Mouse (Mus musculus) 3T3-L1 (cell line): ENCODE measurements at regions not wholly inside any gene's neighbourhood (a gene's known extent, or its start where the extent isn't known, plus 50 kb on each side); places are given as distances from the start of the nearest gene placed in this dataset.
A peak's percentile ranks its signal among the peaks of the same experiment; 100 is the strongest.

Experiments
- DNase-seq: peaks from one replicate; pipeline ENCODE4 v3.0.0-alpha.2; 2015; ENCODE audit warnings: low read depth, low spot score

DNA sequence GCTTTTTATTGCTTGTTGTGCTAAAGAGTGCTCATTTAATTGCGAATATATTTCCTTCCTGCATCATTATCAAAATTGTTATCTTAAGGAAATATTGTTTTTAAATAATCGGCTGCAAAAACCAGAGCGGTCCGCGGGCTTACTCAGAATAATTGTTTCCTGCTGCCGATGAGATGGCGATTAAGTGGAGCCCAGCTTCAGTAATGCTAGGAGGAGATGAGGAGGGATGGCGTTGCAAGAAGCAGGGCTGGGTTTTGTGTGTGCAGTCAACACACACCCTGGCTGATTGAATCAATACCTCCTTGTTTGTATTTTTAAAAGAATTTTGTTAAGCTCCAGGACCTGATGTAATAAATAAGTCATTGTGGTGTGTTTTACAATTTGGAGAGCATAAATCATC, 331.2 kb downstream of the Setd4 start:
- DNase-seq = no peak

- no peak for DNase-seq
Measured at GRCm38 (mm10) chr16:93272146-93272545, 331.7 kb downstream of the Setd4 start.

DNA sequence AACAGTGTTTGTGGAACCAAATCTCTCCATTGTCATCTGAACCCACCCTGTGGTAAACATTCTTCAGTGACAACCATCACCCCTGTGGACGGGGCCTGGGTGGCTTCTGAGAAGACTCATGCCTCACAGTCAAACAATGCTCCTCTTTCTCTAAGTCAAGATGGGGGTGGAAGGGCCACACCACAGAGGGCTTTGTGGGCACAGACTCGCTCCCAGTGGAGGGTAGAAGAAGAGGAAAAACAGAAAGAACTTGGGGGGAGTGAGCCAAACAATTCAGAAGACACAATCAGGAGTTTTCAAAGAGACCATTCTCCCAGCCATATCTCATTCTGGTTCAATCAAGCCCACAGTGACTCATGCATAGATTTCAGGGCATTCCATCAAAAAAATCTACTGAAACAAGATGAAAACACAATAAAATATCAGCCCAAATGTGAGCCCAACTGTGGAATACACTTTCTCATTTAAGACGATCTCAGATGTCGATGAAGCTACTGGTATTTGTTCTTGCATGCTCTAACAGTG, 339.7 kb downstream of the Setd4 start:
- DNase-seq = peak; percentile 70

DNA sequence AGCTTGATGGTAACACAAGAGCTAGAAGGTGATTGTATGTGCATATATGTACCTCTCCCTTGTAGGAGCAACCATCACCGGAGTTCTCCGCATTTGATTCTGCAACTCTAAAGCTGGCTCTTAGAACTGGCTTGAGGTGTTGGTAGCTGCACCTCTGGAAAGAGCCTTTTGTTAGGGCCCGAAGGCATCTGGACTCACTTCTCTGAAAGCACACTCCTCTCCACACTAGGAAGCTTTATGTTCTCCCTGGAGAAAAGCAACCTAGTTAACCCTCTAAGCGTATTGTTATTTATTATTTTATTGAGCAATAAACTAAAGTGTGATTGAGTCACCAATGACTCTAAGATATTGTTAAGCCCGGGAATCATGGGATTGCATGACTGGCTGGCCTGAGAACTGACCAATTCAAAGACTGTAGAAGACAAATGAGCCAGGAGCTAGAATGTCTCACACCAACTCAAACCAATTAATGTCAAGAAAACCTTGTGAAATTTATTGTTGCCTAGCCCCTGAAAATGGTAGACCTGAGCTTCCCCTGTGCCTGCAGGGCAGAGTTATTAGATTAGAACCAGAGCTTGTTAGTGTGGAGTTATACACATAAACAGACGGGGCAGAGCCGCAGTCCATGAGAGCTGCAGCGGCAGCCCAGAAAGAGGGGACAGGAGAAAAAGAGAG, 340.6 kb downstream of the Setd4 start:
- peak; percentile 17 for DNase-seq

DNA sequence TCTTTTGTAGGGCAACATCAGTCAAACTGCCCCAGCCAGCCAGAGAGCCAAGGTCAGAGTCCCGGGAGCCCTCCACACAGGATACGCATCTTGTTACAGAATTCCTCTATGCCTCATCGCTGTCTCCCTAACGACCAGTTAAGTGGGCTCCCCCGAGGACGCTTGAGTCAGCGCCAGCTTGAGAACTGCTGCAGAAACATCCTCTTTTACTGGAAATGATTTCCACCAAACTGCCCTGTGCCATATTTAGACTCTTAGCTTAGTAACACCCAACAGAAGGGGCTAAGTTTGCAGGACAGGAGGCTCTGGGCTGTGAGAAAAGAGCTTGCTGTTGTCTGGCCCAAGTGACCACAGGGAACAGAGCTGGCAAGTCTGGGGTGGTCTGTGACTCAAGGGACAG, 357.0 kb downstream of the Setd4 start:
- peak; percentile 87 for DNase-seq

- DNase-seq = no peak
Measured at GRCm38 (mm10) chr16:93245738-93246137, 358.1 kb downstream of the Setd4 start.

GRCm38 (mm10) chr16:93238898-93239297, 365.0 kb downstream of the Setd4 start:
- peak; percentile 21 for DNase-seq

GRCm38 (mm10) chr16:93238326-93238725, 365.5 kb downstream of the Setd4 start:
- peak; percentile 57 for DNase-seq

DNA sequence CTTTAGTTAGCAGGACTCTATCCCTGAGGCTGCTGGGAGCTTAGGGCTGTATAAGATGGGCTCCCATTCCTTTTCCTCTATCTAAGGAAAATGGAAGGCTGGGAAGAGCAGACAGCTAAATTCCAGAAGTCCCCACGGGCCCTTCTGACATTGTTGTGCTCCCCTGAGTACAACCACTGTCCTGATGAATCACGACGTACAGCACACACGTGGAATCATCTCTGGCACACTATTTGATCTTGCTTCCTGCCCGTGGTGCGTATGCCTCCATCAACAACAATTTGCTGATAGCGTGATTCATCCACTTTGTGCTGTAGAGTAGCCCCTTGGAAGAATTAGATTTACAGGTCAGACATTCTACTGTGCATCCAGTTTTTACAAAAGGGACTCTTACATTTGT, 378.2 kb downstream of the Setd4 start:
- peak; percentile 44 for DNase-seq

- DNase-seq = peak; percentile 16
Measured at GRCm38 (mm10) chr16:93225196-93225595, 378.7 kb downstream of the Setd4 start.

GRCm38 (mm10) chr16:93219731-93220130, 384.1 kb downstream of the Setd4 start:
- DNase-seq = no peak

DNA sequence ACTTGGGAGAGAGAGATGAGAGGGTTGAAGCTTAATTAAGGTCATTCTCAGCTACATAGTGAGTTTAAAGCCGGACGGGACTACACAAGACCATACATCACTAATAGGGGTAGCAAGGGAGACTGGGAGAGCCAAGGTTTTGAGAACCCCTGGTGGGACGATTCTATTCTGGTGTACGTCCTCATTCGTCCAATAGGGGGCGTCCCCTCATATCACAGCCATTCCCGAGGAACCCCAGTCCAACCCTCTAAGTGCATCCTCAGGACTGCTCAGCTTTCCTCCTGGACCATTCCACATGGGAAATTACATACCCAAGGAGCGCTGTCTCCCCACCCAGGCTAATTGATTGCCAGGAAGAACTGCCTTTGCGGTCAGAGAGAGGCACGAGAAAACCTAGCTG, 385.5 kb downstream of the Setd4 start:
- no peak for DNase-seq

DNA sequence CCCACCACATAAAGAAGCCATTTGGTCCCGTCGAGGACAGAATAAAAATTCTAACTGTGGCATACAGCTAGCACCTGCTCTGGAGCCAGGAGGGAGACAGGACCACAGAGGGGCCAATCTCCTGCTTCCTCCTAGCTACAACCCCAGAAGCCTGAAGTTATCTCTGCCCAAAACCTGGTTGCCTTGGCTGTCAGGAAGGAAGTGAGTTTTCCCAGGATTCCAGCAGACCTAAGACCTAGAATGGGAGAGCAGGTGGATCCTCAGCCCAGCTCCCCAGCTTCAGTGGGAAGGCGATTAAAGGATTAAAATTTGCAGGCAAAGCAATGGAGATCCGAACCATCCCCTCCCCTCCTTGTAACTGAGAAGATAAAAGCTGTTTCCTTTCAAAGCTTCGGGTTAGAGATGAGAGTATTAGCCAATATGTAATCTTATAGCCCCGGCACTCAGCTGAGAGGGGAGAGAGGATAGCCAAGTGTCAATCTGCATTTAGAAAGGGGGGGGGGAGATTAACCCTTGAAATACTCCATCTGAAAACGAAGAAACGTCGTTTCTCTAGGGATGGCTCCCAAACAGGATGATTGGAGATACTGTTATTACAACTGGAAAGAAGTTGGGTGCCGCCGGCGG, 386.1 kb downstream of the Setd4 start:
- no peak for DNase-seq

DNA sequence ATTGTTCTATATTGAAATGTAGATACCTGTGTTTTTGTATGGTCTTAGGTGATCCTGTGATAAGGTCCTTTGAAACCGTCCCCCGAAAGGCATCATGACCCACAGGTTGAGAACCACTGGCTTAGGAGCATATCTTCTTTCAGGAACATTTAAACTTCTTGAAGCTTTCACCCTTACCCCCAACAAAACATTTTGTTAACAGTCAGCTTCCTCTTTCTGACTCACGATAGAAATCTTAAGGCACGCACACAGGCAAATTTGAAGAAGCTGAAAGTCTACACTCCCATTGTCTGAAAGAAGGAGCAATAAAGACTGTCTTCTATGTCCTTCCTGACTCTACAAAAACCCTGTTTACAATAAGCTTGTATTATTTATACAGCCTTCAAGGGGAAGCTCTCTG, 388.2 kb downstream of the Setd4 start:
- DNase-seq = no peak

DNA sequence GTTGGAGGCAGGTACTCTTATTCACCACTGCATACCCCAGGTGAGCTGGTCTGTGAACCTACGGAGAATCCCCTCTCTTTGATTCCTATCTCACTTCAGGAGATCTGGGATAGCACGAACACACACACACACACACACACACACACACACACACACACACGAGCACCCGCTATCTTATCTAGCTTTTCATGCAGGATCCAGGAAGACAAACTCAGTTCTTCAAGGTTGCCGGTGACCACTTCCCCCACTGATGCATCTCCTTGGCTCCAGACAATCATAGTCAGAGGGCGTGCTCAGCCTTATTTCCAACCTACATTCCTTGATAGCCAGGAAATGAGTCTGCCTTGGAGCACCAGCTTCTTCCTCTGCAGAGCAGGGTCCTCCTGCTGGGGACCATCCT, 387.7 kb upstream of the Runx1 start:
- DNase-seq = no peak

DNA sequence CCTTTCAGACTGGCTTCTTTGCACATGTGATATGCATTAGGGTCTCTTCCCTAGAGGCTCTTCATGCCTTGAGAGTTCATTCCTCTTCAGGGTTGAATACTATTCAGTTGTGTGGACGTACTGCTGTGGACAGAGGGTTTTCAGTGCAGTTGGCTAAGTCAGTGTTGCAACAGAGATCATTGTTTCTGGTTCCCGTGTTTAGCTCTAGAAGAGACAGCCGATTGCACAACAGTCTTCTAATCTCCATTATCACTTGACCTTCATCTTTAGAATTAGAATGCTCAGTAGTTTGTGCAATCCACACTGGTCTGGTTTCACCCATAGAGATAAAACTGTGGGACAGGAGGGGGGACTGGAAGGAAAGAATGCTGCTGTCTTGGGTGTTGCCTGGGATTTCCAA, 381.7 kb upstream of the Runx1 start:
- no peak for DNase-seq

GRCm38 (mm10) chr16:93207217-93207616, 381.3 kb upstream of the Runx1 start:
- no peak for DNase-seq

DNA sequence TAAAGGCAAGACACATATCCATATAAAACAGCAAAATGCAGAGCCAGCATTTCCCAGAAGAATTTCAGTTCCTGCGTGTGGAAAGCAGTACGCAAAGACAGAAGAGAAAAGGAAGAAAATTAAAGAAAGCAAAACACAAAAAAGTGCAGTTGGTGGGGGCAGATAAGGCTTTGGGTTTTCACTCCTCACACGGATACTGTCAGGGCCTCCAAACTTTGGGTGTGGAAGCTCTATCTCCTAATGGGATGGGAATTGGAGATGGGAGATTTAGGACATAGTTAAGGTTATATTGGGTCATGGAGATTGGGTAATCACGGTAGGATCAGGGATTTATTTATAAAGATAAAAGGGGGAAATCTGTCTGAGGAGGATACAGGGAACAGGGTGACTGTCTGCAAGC, 380.4 kb upstream of the Runx1 start:
- DNase-seq = no peak

- DNase-seq = no peak
Measured at GRCm38 (mm10) chr16:93204601-93205000, 378.7 kb upstream of the Runx1 start.

DNA sequence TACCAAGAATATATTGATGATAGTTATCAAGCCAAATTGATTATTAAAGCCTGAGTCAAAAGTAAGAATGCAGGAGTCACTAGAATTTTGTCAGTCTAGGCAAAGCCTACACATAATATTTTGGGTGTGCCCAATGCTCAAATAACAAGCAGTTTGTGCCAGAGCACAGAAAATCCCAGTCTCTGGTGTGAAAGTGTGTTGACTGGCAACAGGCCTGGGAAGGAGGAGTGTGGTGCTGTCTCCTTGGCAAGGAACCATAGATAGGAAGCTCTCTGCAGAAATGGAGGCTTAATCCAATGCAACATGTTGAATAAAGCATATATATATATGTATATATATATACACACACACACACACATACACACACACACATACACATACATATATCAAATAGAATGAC, 376.6 kb upstream of the Runx1 start:
- DNase-seq = no peak

DNA sequence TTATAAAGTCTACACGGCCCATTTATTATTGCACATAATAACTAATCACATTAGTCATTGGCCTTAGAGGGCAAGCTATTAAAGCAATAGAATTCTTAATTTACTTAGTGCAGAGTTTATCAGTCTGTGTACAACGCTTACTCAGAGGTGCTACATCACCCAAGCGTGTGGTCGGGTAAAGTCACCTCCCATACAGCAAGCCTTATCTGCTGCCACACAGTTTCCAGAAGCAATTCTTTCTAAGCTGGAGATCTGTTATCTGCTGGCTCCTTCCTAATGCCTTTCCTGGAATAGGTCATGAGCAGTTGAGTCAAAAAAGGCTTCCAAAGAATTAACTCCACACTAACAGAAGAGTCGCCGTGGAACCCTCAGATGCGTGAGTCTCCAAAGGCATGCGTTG, 371.4 kb upstream of the Runx1 start:
- DNase-seq = no peak

- no peak for DNase-seq
Measured at GRCm38 (mm10) chr16:93193921-93194481, 368.1 kb upstream of the Runx1 start.

DNA sequence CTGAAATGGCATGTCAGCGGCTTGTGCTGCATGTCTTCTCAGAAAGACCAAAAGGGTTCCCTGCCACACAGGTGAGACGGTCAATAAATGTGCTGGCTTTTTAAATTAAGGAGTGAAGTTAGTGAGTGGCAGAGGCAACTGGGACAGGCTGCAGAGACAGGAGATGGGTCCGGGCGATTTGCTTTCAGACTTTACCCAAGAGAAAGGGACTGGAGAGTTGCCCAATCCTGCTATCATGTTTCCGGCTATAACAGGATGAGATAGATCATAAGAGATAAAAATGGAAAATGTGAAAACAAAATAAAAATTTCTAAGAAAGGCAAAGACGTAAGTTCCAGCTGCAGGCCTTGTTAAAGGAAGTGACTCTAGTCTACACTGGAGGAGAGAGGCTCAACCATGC, 367.3 kb upstream of the Runx1 start:
- DNase-seq = peak; percentile 35
